15 mouse cellular contexts compared by ENCODE assay signal in genomic region chr3:108719357-108719756, GRCm38 (mm10). TPM values are rescaled to one million over a fixed set of nuclear protein-coding genes. Genes with fewer than 3 reads are reported as not detected.
DNase-seq lines count a peak whose midpoint lies in the region; ATAC-seq and TF ChIP-seq lines count a peak whose summit lies in the region.
"Had no signal": no experiment of that assay in that cellular context is flagged by ENCODE, and none has a peak within 500 bp of the region (broad histone marks: within the 10 kb centered on the region; RNA-seq: fewer than 3 reads in every experiment).

No protein-coding gene starts in this region.

- no peaks in the 10 kb centered on the region for H3K9me3 ChIP-seq in forebrain, embryonic 16.5 days (ENCODE audit: control insufficient read depth, low read length)
- no peaks in the 10 kb centered on the region for H3K9me3 ChIP-seq in forebrain, embryonic 15.5 days
- H3K9me3 ChIP-seq in neural tube, embryonic 12.5 days = no peaks in the 10 kb centered on the region
- no peaks in the 10 kb centered on the region for H3K9me3 ChIP-seq in liver, embryonic 14.5 days (ENCODE audit: control insufficient read depth, low read length)
- no peaks in the 10 kb centered on the region for H3K9me3 ChIP-seq in heart, embryonic 11.5 days (replicated peaks; ENCODE audit: control insufficient read depth, low read length)
- H3K9me3 ChIP-seq: heart, embryonic 15.5 days had no signal

- H3K27ac ChIP-seq in forebrain, embryonic 16.5 days (ENCODE audit: low read length) = no peak overlapping the region
- H3K27ac ChIP-seq in forebrain, embryonic 15.5 days (replicated peaks) = no peak overlapping the region
- no peak overlapping the region for H3K27ac ChIP-seq in neural tube, embryonic 12.5 days
- no peak overlapping the region for H3K27ac ChIP-seq in liver, embryonic 14.5 days
- H3K27ac ChIP-seq in heart, embryonic 11.5 days (ENCODE audit: low read depth, low read length) = no peak overlapping the region
- H3K27ac ChIP-seq: heart, embryonic 15.5 days; hindbrain, postnatal 0 days; kidney, postnatal 0 days had no signal

- 81% methylated on average over 2 of the region's 2 CpGs for WGBS in forebrain, embryonic 16.5 days
- WGBS in forebrain, embryonic 15.5 days = 90% methylated on average over 2 of the region's 2 CpGs
- WGBS in neural tube, embryonic 12.5 days = 89% methylated on average over 2 of the region's 2 CpGs
- WGBS in liver, embryonic 14.5 days (ENCODE audit: insufficient replicate concordance) = 69% methylated on average over 2 of the region's 2 CpGs
- 74% methylated on average over 2 of the region's 2 CpGs for WGBS in heart, embryonic 11.5 days (ENCODE audit: insufficient replicate concordance)

- H3K4me3 ChIP-seq in forebrain, embryonic 16.5 days (replicated peaks; ENCODE audit: low read length) = no peak overlapping the region
- no peak overlapping the region for H3K4me3 ChIP-seq in forebrain, embryonic 15.5 days
- no peak overlapping the region for H3K4me3 ChIP-seq in neural tube, embryonic 12.5 days
- no peak overlapping the region for H3K4me3 ChIP-seq in liver, embryonic 14.5 days (ENCODE audit: insufficient read depth in 1 of 2, low read depth in 2 of 2, low read length in 2 of 2)
- no peak overlapping the region for H3K4me3 ChIP-seq in heart, embryonic 11.5 days (ENCODE audit: low read depth, low read length)
- H3K4me3 ChIP-seq: heart, embryonic 15.5 days had no signal

- TF ChIP-seq EP300 in liver, embryonic 14.5 days (IDR thresholded peaks at IDR 0.05; ENCODE audit: low read depth) = no peak

- DNase-seq in neural tube, embryonic 10.5 days (ENCODE audit: extremely low spot score, low spot score) = no peak
- no peak for DNase-seq in liver, embryonic 14.5 days (ENCODE audit: low read depth in 3 of 3, low spot score in 3 of 3)
- no peak for DNase-seq in urinary bladder, postnatal 10 days (ENCODE audit: low spot score)
- no peak for DNase-seq in adrenal gland, postnatal 4 days (ENCODE audit: low spot score in 2 of 2)
- DNase-seq: cerebellum, adult 11-12 months; gastrocnemius, postnatal 36 days; lung, adult 18-20 months; thymus, adult 18-20 months had no signal

- no peak for TF ChIP-seq CTCF in liver, embryonic 14.5 days (IDR thresholded peaks at IDR 0.05; ENCODE audit: low read depth)

- peaks cover 17% of the 10 kb centered on the region for H3K4me1 ChIP-seq in forebrain, embryonic 16.5 days (replicated peaks; ENCODE audit: control insufficient read depth, insufficient read depth, low read length)
- peaks cover 24% of the 10 kb centered on the region for H3K4me1 ChIP-seq in forebrain, embryonic 15.5 days
- H3K4me1 ChIP-seq in neural tube, embryonic 12.5 days = peaks cover 22% of the 10 kb centered on the region
- peaks cover 27 to 35% of the 10 kb centered on the region in 2 experiments for H3K4me1 ChIP-seq in liver, embryonic 14.5 days (replicated peaks; ENCODE audit: control insufficient read depth in 2 of 2, insufficient read depth in 2 of 2, low read length in 1 of 2)
- 0 out of 2 replicates have a peak, but pooled peaks cover 6% of the 10 kb centered on the region for H3K4me1 ChIP-seq in heart, embryonic 11.5 days (ENCODE audit: control insufficient read depth, insufficient read depth, low read length)

- H3K36me3 ChIP-seq in forebrain, embryonic 16.5 days (ENCODE audit: control insufficient read depth, insufficient read depth) = no peaks in the 10 kb centered on the region
- H3K36me3 ChIP-seq in forebrain, embryonic 15.5 days = no peaks in the 10 kb centered on the region
- H3K36me3 ChIP-seq in neural tube, embryonic 12.5 days = no peaks in the 10 kb centered on the region
- no peaks in the 10 kb centered on the region; the same call in 1 of the 2 replicates for H3K36me3 ChIP-seq in liver, embryonic 14.5 days (replicated peaks; ENCODE audit: control insufficient read depth, insufficient read depth, low read depth)
- no peaks in the 10 kb centered on the region for H3K36me3 ChIP-seq in heart, embryonic 11.5 days (ENCODE audit: control insufficient read depth, insufficient read depth, low read length)
- H3K36me3 ChIP-seq: heart, embryonic 15.5 days had no signal

- H3K4me2 ChIP-seq in forebrain, embryonic 16.5 days (ENCODE audit: low read length) = peak overlapping the region; percentile 11; the same call in 1 of the 2 replicates
- H3K4me2 ChIP-seq in forebrain, embryonic 15.5 days (replicated peaks) = no peak overlapping the region
- peak overlapping the region; percentile 67 for H3K4me2 ChIP-seq in neural tube, embryonic 12.5 days (replicated peaks)
- peak overlapping the region; percentile 92 for H3K4me2 ChIP-seq in liver, embryonic 14.5 days (ENCODE audit: low read depth)
- H3K4me2 ChIP-seq in heart, embryonic 11.5 days = no peak overlapping the region

- H3K27me3 ChIP-seq in forebrain, embryonic 16.5 days (replicated peaks; ENCODE audit: control insufficient read depth, insufficient read depth, low read length) = no peaks in the 10 kb centered on the region
- H3K27me3 ChIP-seq in forebrain, embryonic 15.5 days = no peaks in the 10 kb centered on the region
- H3K27me3 ChIP-seq in neural tube, embryonic 12.5 days (replicated peaks) = no peaks in the 10 kb centered on the region
- H3K27me3 ChIP-seq in liver, embryonic 14.5 days (ENCODE audit: control insufficient read depth, insufficient read depth, low read length) = no peaks in the 10 kb centered on the region
- no peaks in the 10 kb centered on the region for H3K27me3 ChIP-seq in heart, embryonic 11.5 days (ENCODE audit: control insufficient read depth, insufficient read depth, low read length)
- H3K27me3 ChIP-seq: heart, embryonic 15.5 days had no signal

- ATAC-seq in forebrain, embryonic 16.5 days = no peak
- no peak for ATAC-seq in forebrain, embryonic 15.5 days (replicated peaks)
- no peak for ATAC-seq in neural tube, embryonic 12.5 days (ENCODE audit: low FRiP score, low read depth)
- ATAC-seq in liver, embryonic 14.5 days (ENCODE audit: insufficient read depth) = no peak
- no peak for ATAC-seq in heart, embryonic 11.5 days (replicated peaks; ENCODE audit: insufficient number of reproducible peaks, low FRiP score, low TSS enrichment)
- ATAC-seq: hindbrain, postnatal 0 days had no signal

- no peak overlapping the region for H3K9ac ChIP-seq in forebrain, embryonic 16.5 days (replicated peaks; ENCODE audit: low read depth, low read length)
- no peak overlapping the region for H3K9ac ChIP-seq in forebrain, embryonic 15.5 days (replicated peaks)
- H3K9ac ChIP-seq in neural tube, embryonic 12.5 days = no peak overlapping the region
- peak overlapping the region; percentile 18 for H3K9ac ChIP-seq in liver, embryonic 14.5 days (replicated peaks)
- H3K9ac ChIP-seq in heart, embryonic 11.5 days (ENCODE audit: low read depth, low read length) = no peak overlapping the region
- H3K9ac ChIP-seq: heart, embryonic 15.5 days had no signal

RNA-seq across cellular contexts. Expression of gene Gpsm2, which starts 2.8 kb away (rescaled TPM):
- 33.7 and 36.7 TPM in 2 replicates for polyA plus RNA-seq in forebrain, embryonic 16.5 days (2015; fragmentation: Nextera tagmentation; extraction: Ambion mirVana)
- 38.6 and 43.3 TPM in 2 replicates for polyA plus RNA-seq in forebrain, embryonic 15.5 days (2015; fragmentation: Nextera tagmentation; extraction: Ambion mirVana)
- 83.7 and 83.9 TPM in 2 replicates for polyA plus RNA-seq in neural tube, embryonic 12.5 days (2016; fragmentation: Nextera tagmentation; extraction: Ambion mirVana)
- polyA plus RNA-seq in liver, embryonic 14.5 days (2012; rRNA removed) = 10.3 and 20.1 TPM in 2 replicates
- 48.6 and 49.4 TPM in 2 replicates for polyA plus RNA-seq in liver, embryonic 14.5 days (2014; fragmentation: Nextera tagmentation; extraction: Ambion mirVana)
- polyA plus RNA-seq in heart, embryonic 11.5 days (2014; fragmentation: Nextera tagmentation; extraction: Ambion mirVana) = 27.2 and 31.3 TPM in 2 replicates
- 10 to 100 TPM; 18.4 to 24.6 TPM for total RNA-seq in adrenal gland, postnatal 4 days (2021)

RNA-seq across cellular contexts. Expression of gene Aknad1, which starts 20.1 kb away (rescaled TPM):
- polyA plus RNA-seq in forebrain, embryonic 16.5 days (2015; fragmentation: Nextera tagmentation; extraction: Ambion mirVana) = not detected in 2 replicates
- not detected in 2 replicates for polyA plus RNA-seq in forebrain, embryonic 15.5 days (2015; fragmentation: Nextera tagmentation; extraction: Ambion mirVana)
- polyA plus RNA-seq in neural tube, embryonic 12.5 days (2016; fragmentation: Nextera tagmentation; extraction: Ambion mirVana) = 0.08 and 0.09 TPM in 2 replicates
- 0.70 and 0.88 TPM in 2 replicates for polyA plus RNA-seq in liver, embryonic 14.5 days (2012; rRNA removed)
- polyA plus RNA-seq in liver, embryonic 14.5 days (2014; fragmentation: Nextera tagmentation; extraction: Ambion mirVana) = 0.30 and 0.53 TPM in 2 replicates
- not detected in 2 replicates for polyA plus RNA-seq in heart, embryonic 11.5 days (2014; fragmentation: Nextera tagmentation; extraction: Ambion mirVana)
- total RNA-seq in adrenal gland, postnatal 4 days (2021) = under 1 TPM in 1 of 2 experiments, not detected in 1; 0.08 TPM
- total RNA-seq: hindbrain, postnatal 0 days had no signal
- polyA plus RNA-seq: heart, embryonic 15.5 days; hindbrain, postnatal 0 days; kidney, postnatal 0 days had no signal

Comparison
In these comparisons a context has a peak if more than half of its experiments do, and no peak if none do; other contexts are left out.
1. H3K4me2 ChIP-seq: peak in forebrain, embryonic 16.5 days (single experiment), neural tube, embryonic 12.5 days (single experiment) and liver, embryonic 14.5 days (single experiment); none in forebrain, embryonic 15.5 days (single experiment) and heart, embryonic 11.5 days (single experiment).